Comparison of ENCODE assay signal across 8 mouse cellular contexts in the genomic region with DNA sequence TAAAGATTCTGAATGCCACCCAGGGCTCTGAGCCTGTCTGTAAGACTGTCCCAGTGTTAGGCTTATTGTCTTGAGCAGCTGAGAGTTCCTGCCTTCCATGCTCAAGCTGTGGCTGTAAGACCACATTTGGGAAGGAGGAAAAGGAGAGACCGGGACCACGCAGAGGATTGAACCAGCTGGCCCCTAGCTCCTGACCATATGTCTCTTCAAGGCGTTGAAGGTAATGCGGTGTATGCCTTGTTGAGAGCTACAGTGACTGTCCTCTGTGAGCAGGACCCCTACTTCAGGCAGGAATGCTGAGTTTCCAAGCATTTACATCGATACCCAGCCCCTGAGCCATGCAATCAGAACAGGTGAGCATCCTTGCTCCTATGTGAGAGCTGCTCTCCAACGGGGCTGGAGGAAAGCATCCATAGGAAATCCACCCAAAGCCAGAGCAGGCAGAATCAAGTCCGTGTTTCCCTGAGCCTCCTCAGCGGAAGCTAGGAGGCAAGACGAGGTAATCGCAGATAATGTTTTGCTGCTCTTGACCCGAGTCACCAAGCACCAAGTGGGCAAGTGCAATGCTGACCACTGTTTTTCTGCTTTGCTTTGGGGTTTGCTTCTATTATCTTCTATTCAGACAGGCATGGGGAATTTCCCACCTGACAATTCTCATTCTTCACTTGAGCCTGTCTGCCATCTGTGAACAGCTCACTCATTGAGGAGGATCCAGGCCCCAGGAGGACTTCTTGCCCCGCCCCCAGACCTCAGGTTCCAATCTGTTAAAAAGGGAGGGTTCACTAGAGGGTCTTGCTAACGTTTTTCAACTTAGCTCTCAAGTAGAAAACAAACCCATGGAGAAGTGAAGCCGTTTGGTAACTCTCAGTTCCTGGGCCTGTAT. TPM values are rescaled to one million over a fixed set of nuclear protein-coding genes. Genes with fewer than 3 reads are reported as not detected.
DNase-seq lines count a peak whose midpoint lies in the region; ATAC-seq lines count a peak whose summit lies in the region.

No protein-coding gene starts in this region.

- intact Hi-C loops in left cerebral cortex, postnatal 4 days (cut with DNase I), result loop anchor here (5.0 to 10.0 kb wide), 4 partner anchors 45 to 615 kb away; no protein-coding TSS in a partner anchor
- intact Hi-C loops in left cerebral cortex, postnatal 14 days (cut with DNase I), result loop anchor here (5.0 to 10.0 kb wide), 5 partner anchors 45 to 615 kb away; no protein-coding TSS in a partner anchor

- H3K9ac ChIP-seq in hindbrain, embryonic 13.5 days, result peak overlapping the region; percentile 61
- no peak overlapping the region; the same call in 1 of the 2 replicates for H3K9ac ChIP-seq in neural tube, embryonic 11.5 days (ENCODE audit: low read length)

- H3K4me3 ChIP-seq in hindbrain, embryonic 13.5 days, result peak overlapping the region; percentile 90
- no peak overlapping the region for H3K4me3 ChIP-seq in neural tube, embryonic 11.5 days (ENCODE audit: low read depth, low read length)

- peaks cover 18% of the 10 kb centered on the region for H3K36me3 ChIP-seq in hindbrain, embryonic 13.5 days
- H3K36me3 ChIP-seq in neural tube, embryonic 11.5 days (ENCODE audit: control insufficient read depth, insufficient read depth, low read length), result 0 out of 2 replicates have a peak, but pooled peaks cover 2% of the 10 kb centered on the region

- H3K27me3 ChIP-seq in hindbrain, embryonic 13.5 days, result no peaks in the 10 kb centered on the region
- H3K27me3 ChIP-seq in neural tube, embryonic 11.5 days (ENCODE audit: control insufficient read depth, insufficient read depth, low read length), result no peaks in the 10 kb centered on the region

- DNase-seq in left cerebral cortex, postnatal 4 days, result peak; percentile 90
- DNase-seq in left cerebral cortex, postnatal 14 days (ENCODE audit: low spot score in 2 of 2), result no peak
- peak; percentile 88 for DNase-seq in cerebellum, postnatal 14 days
- DNase-seq in neural tube, embryonic 11.5 days (ENCODE audit: low spot score), result no peak
- DNase-seq in lung, postnatal 25 days (ENCODE audit: low spot score), result no peak
- DNase-seq in right cerebral cortex, postnatal 36 days (ENCODE audit: low spot score in 2 of 2), result no peak

- WGBS in hindbrain, embryonic 13.5 days, result 29% methylated on average over 14 of the region's 14 CpGs
- 36% methylated on average over 14 of the region's 14 CpGs for WGBS in neural tube, embryonic 11.5 days

- H3K27ac ChIP-seq in hindbrain, embryonic 13.5 days, result peak overlapping the region; percentile 99
- peak overlapping the region; percentile 28 for H3K27ac ChIP-seq in neural tube, embryonic 11.5 days (ENCODE audit: low read depth, low read length)

- H3K9me3 ChIP-seq in hindbrain, embryonic 13.5 days, result no peaks in the 10 kb centered on the region
- no peaks in the 10 kb centered on the region for H3K9me3 ChIP-seq in neural tube, embryonic 11.5 days (ENCODE audit: control insufficient read depth, low read length)

- H3K4me1 ChIP-seq in hindbrain, embryonic 13.5 days (replicated peaks), result peaks cover 66% of the 10 kb centered on the region
- peaks cover 22% of the 10 kb centered on the region for H3K4me1 ChIP-seq in neural tube, embryonic 11.5 days (ENCODE audit: control insufficient read depth, insufficient read depth, low read length)

- peak; percentile 49 for ATAC-seq in hindbrain, embryonic 13.5 days (ENCODE audit: low FRiP score)
- 0 out of 2 replicates have a peak, but pooled peaks have one; percentile 25 for ATAC-seq in neural tube, embryonic 11.5 days (ENCODE audit: insufficient read depth, low FRiP score, low TSS enrichment)
- no peak for ATAC-seq in CD4-positive, CD25-positive, alpha-beta regulatory T cell, adult 4 months

- peak overlapping the region; percentile 93 for H3K4me2 ChIP-seq in hindbrain, embryonic 13.5 days
- H3K4me2 ChIP-seq in neural tube, embryonic 11.5 days (ENCODE audit: low read depth), result peak overlapping the region; percentile 94

RNA-seq across cellular contexts. Expression of a gene that starts 3.0 kb away (rescaled TPM):
- total RNA-seq in left cerebral cortex, postnatal 4 days (2021), result 10 to 100 TPM; 51.7 to 53.0 TPM
- total RNA-seq in left cerebral cortex, postnatal 14 days (2021), result 10 to 100 TPM; 56.0 to 66.2 TPM
- 4.6 and 4.8 TPM in 2 replicates for polyA plus RNA-seq in hindbrain, embryonic 13.5 days (2015; fragmentation: Nextera tagmentation; extraction: Ambion mirVana)
- 3.3 and 3.7 TPM in 2 replicates for polyA plus RNA-seq in neural tube, embryonic 11.5 days (2014; fragmentation: Nextera tagmentation; extraction: Ambion mirVana)
- polyA plus RNA-seq in CD4-positive, CD25-positive, alpha-beta regulatory T cell, adult 4 months (2017; shearing (Covaris generic)), result not detected

Comparison
In these comparisons a context has a peak if more than half of its experiments do, and no peak if none do; other contexts are left out.
1. DNase-seq: peak in left cerebral cortex, postnatal 4 days (single experiment) and cerebellum, postnatal 14 days (2 of 2); none in left cerebral cortex, postnatal 14 days (0 of 2), neural tube, embryonic 11.5 days (single experiment), lung, postnatal 25 days (single experiment) and right cerebral cortex, postnatal 36 days (0 of 2).